Mouse (Mus musculus): Measurements from ENCODE around the gene Foxl1. TPM values are rescaled to one million over a fixed set of nuclear protein-coding genes. Genes with fewer than 3 reads are reported as not detected.

The Foxl1 gene
- polyA plus RNA-seq, 1 experiment from 2014 or later = 4.6 TPM

DNA sequence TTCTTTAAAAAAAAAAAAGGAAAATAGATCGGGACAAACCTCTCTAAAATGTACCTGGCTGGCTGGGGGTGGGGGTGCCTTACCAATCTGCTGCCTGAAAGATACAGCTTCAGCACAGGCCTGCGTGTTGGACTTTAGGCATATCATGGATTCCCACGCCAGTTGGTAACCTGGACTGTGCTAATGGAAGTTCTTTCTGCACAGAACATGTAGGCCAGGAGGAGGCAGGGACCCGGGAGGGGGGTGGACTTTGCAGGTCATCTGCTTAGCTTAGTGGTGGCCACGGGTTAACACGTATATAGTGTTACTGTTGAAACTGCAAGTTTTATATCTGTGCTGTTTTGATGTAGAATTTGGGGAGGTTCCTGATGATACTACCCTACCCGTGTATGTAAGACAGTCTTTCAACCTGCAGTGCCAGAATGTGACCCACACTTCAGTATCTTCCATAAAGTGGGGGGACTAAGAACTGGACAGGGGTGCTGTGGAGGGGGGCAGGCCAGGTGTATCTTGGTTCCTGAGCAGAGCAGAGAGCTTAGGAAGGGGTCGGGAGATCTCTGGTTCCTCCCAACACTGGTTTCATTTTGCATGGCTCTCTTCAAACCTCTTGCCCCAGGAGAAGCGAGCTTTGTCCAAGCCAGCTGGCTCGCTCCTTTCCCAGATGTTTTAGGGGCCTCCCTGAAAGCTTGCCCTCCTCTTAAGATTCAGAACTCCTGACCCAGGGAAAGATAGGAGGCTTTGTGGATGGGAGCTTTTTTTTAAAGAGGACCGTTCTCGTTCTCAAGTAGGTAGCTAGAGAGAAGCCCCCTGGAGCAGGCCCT, 7.9 kb upstream of the Foxl1 start:
- 3% methylated on average over 12 of the region's 12 CpGs for WGBS
- Histone ChIP-seq H3K4me1 (peaks cover 64% of the 10 kb centered on the region), H3K27ac (replicated peaks) (no peak overlapping the region), H3K27me3 (replicated peaks; ENCODE audit: low read depth, poor library complexity, severe bottlenecking) (peaks cover 100% of the 10 kb centered on the region), H3K9me3 (peaks cover 4% of the 10 kb centered on the region; the same call in 1 of the 2 replicates), H3K4me3 (peak overlapping the region; percentile 77), H3K36me3 (replicated peaks) (peaks cover 21% of the 10 kb centered on the region)
- DNase-seq (ENCODE audit: low spot score) = peak; percentile 37

DNA sequence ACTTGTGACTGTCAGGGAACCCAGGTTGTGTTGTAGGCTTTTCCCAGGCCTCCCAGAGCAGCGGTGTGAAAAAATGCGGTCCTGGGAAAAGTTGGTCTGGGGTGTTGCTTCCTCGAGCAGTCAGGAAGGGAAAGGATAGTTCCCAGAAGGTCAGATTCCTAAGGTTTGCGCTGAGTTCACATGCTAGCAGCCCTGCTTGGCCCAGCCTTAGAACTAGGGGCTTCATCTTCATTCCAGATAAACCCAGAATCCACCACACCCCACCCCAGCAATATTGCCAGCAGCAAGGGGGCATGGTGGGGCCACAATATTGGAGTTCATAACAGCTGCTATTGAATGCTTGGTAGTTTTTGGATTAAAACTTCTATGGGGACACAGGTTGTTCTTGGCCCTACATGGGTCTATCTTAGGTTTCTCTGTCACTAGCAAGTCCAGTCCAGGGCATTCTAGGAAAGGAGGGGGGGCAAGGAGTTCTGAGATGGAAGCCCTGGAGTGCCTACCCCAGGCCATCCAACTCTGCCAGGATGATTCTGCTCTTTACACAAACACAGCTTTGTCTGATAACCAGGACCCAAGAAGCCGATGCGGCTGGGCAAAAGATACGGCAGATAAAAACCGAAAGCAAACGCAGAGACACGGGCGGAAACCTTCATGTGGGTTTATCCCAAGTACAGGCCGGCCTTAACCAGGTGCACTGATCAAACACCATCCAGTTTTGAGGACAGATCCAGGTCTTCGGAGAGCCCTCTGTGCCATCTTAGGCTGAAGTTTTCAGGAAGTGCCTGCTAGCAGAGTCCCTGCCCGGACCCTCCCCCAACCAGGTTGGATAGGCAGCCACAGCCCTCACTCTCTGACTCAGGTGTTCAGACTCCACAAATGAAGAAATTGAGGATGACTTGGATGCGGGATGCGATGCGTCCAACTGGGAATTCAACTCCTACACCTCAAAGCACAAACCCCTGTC, 7.0 kb upstream of the Foxl1 start:
- Histone ChIP-seq H3K4me3 (peak overlapping the region; percentile 77), H3K4me1 (peaks cover 67% of the 10 kb centered on the region), H3K36me3 (replicated peaks) (peaks cover 21% of the 10 kb centered on the region), H3K9me3 (peaks cover 4% of the 10 kb centered on the region; the same call in 1 of the 2 replicates), H3K27ac (replicated peaks) (no peak overlapping the region), H3K27me3 (replicated peaks; ENCODE audit: low read depth, poor library complexity, severe bottlenecking) (peaks cover 100% of the 10 kb centered on the region)
- peak; percentile 30 for DNase-seq (ENCODE audit: low spot score)
- 6% methylated on average over 17 of the region's 17 CpGs for WGBS

DNA sequence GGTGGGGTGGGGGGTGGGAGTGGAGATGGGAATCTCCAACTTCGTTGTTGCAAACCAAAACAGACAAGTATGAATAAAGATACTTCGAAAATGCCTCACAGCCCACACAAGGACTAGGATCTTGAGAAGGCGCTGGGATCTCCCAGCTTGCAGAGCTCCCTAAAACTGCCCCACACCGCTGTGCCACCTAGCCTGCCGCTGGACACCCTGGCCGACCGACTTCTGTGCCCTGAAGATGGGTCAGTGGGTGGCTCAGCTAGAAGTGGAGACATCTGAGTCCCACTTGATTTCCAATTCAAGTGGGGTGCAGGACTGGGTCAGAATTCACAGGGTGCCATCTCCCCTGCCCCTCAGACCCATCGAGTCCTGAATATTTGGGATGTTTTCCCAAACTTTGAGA, 6.0 kb upstream of the Foxl1 start:
- Histone ChIP-seq H3K36me3 (replicated peaks) (peaks cover 21% of the 10 kb centered on the region), H3K4me3 (peak overlapping the region; percentile 77; the same call in 1 of the 2 replicates), H3K27ac (replicated peaks) (no peak overlapping the region), H3K4me1 (peaks cover 70% of the 10 kb centered on the region), H3K27me3 (replicated peaks; ENCODE audit: low read depth, poor library complexity, severe bottlenecking) (peaks cover 100% of the 10 kb centered on the region), H3K9me3 (peaks cover 4% of the 10 kb centered on the region; the same call in 1 of the 2 replicates)
- DNase-seq (ENCODE audit: low spot score) = no peak
- 10% methylated on average over 8 of the region's 8 CpGs for WGBS

GRCm38 (mm10) chr8:121122368-121122767, 5.4 kb upstream of the Foxl1 start:
- Histone ChIP-seq H3K27me3 (replicated peaks; ENCODE audit: low read depth, poor library complexity, severe bottlenecking) (peaks cover 100% of the 10 kb centered on the region), H3K27ac (replicated peaks) (no peak overlapping the region), H3K36me3 (replicated peaks) (peaks cover 21% of the 10 kb centered on the region), H3K9me3 (peaks cover 4% of the 10 kb centered on the region; the same call in 1 of the 2 replicates), H3K4me1 (peaks cover 70% of the 10 kb centered on the region), H3K4me3 (0 out of 2 replicates have a peak overlapping the region, but pooled peaks have one; percentile 77)
- no peak for DNase-seq (ENCODE audit: low spot score)
- WGBS = 9% methylated on average over 7 of the region's 7 CpGs

GRCm38 (mm10) chr8:121123113-121123512, 4.6 kb upstream of the Foxl1 start:
- peaks cover 69% of the 10 kb centered on the region for H3K4me1 ChIP-seq
- no peak for DNase-seq (ENCODE audit: low spot score)

DNA sequence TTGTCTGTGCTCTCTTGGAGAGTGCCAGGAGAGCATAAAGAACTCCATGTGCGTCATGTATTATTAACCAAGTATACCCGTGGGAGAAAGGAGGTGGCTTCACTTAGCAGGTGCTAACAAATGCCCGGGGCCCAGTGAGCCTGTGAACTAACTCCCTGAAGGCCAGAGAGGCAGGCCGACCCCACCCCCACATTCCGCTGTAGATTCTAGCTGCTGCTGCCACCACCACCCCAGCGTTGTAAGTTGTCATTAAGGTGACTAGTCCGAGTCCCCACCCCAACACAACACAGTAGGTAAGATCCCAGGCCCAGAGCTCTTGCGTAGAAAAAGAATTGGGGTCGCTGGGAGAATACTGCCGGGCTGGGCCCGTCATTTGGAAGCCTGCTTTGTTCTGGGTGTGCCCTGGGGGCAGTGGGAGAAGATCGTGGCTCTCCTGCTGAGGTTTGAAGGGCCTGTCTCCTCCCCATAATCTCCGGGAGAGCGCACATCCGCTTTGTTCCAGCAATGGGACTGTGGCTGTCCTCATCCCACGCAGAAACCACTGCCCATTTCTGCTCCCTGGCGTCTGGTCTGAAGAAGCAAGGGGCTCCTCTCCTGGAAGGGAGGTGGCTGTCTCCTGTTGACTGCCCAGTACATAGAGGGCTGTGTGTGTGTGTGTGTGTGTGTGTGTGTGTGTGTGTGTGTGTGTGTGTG, 3.0 kb upstream of the Foxl1 start:
- 3% methylated on average over 17 of the region's 17 CpGs for WGBS
- Histone ChIP-seq H3K4me3 (peak overlapping the region; percentile 52), H3K36me3 (replicated peaks) (peaks cover 21% of the 10 kb centered on the region), H3K9me3 (peaks cover 4% of the 10 kb centered on the region; the same call in 1 of the 2 replicates), H3K27ac (replicated peaks) (peak overlapping the region; percentile 64), H3K27me3 (replicated peaks; ENCODE audit: low read depth, poor library complexity, severe bottlenecking) (peaks cover 100% of the 10 kb centered on the region), H3K4me1 (peaks cover 77% of the 10 kb centered on the region)
- DNase-seq (ENCODE audit: low spot score) = no peak

More at GRCm38 (mm10) chr8:121123113-121123512, 4.6 kb upstream of the Foxl1 start:
- peaks cover 21% of the 10 kb centered on the region for H3K36me3 ChIP-seq (replicated peaks)
- WGBS = 34% methylated on average over 2 of the region's 2 CpGs
- H3K27ac ChIP-seq (replicated peaks) = no peak overlapping the region
- peaks cover 4% of the 10 kb centered on the region; the same call in 1 of the 2 replicates for H3K9me3 ChIP-seq
- H3K4me3 ChIP-seq = no peak overlapping the region
- peaks cover 100% of the 10 kb centered on the region for H3K27me3 ChIP-seq (replicated peaks; ENCODE audit: low read depth, poor library complexity, severe bottlenecking)

GRCm38 (mm10) chr8:121125311-121125876, 2.3 kb upstream of the Foxl1 start:
- whole genome bisulfite sequencing = under 1% methylated on average over 36 of the region's 36 CpGs
- peak overlapping the region; percentile 64 for H3K27ac ChIP-seq (replicated peaks)
- peaks cover 4% of the 10 kb centered on the region; the same call in 1 of the 2 replicates for H3K9me3 ChIP-seq
- peaks cover 100% of the 10 kb centered on the region for H3K27me3 ChIP-seq (replicated peaks; ENCODE audit: low read depth, poor library complexity, severe bottlenecking)
- H3K4me1 ChIP-seq = peaks cover 75% of the 10 kb centered on the region
- H3K4me3 ChIP-seq = peak overlapping the region; percentile 52
- peak; percentile 90 for DNase-seq (ENCODE audit: low spot score)
- peaks cover 21% of the 10 kb centered on the region for H3K36me3 ChIP-seq (replicated peaks)

GRCm38 (mm10) chr8:121126191-121126590, 1.5 kb upstream of the Foxl1 start:
- DNase-seq (ENCODE audit: low spot score) = no peak
- peaks cover 68% of the 10 kb centered on the region for H3K4me1 ChIP-seq
- H3K9me3 ChIP-seq = peaks cover 4% of the 10 kb centered on the region; the same call in 1 of the 2 replicates
- H3K4me3 ChIP-seq = peak overlapping the region; percentile 52
- H3K27ac ChIP-seq (replicated peaks) = no peak overlapping the region
- peaks cover 18% of the 10 kb centered on the region for H3K36me3 ChIP-seq (replicated peaks)
- 3% methylated on average over 6 of the region's 6 CpGs for WGBS
- H3K27me3 ChIP-seq (replicated peaks; ENCODE audit: low read depth, poor library complexity, severe bottlenecking) = peaks cover 100% of the 10 kb centered on the region

DNA sequence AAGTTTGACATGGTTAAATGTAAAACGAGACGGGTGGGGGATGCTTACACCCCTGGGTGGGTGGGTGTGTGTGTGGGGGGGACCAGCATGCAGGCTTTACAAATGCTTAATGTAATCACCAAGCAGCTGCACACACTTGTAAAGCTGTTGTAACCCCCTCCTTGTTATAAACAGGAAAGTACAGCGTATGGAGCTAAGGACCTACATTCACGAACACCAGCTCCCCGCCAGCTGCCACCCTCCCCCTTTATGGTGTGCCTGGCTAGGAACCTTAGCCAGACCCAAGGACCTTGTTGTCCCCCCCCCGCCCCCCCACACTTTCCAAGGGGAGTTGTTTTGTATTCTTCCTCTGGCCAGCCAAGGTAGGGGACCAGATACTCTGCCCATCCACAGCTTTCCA, 1.0 kb upstream of the Foxl1 start:
- Histone ChIP-seq H3K27ac (replicated peaks) (no peak overlapping the region), H3K36me3 (replicated peaks) (peaks cover 13% of the 10 kb centered on the region; the same call in 1 of the 2 replicates), H3K4me1 (peaks cover 63% of the 10 kb centered on the region), H3K4me3 (peak overlapping the region; percentile 52), H3K9me3 (peaks cover 4% of the 10 kb centered on the region; the same call in 1 of the 2 replicates), H3K27me3 (replicated peaks; ENCODE audit: low read depth, poor library complexity, severe bottlenecking) (peaks cover 99% of the 10 kb centered on the region)
- 6% methylated on average over 6 of the region's 6 CpGs for WGBS
- DNase-seq (ENCODE audit: low spot score) = peak; percentile 33

- no peak overlapping the region for H3K27ac ChIP-seq (replicated peaks)
- peaks cover 4% of the 10 kb centered on the region; the same call in 1 of the 2 replicates for H3K9me3 ChIP-seq
- peaks cover 60% of the 10 kb centered on the region for H3K4me1 ChIP-seq
- WGBS = 2% methylated on average over 11 of the region's 11 CpGs
- DNase-seq (ENCODE audit: low spot score) = peak; percentile 57
- peaks cover 99% of the 10 kb centered on the region for H3K27me3 ChIP-seq (replicated peaks; ENCODE audit: low read depth, poor library complexity, severe bottlenecking)
- peak overlapping the region; percentile 52; the same call in 1 of the 2 replicates for H3K4me3 ChIP-seq
- peaks cover 7% of the 10 kb centered on the region; the same call in 1 of the 2 replicates for H3K36me3 ChIP-seq (replicated peaks)
Measured at GRCm38 (mm10) chr8:121127291-121127701, 444 bp upstream of the Foxl1 start.

GRCm38 (mm10) chr8:121128531-121129264, 958 bp downstream of the Foxl1 start:
- peak; percentile 65 for DNase-seq (ENCODE audit: low spot score)
- peaks cover 4% of the 10 kb centered on the region; the same call in 1 of the 2 replicates for H3K9me3 ChIP-seq
- H3K27me3 ChIP-seq (replicated peaks; ENCODE audit: low read depth, poor library complexity, severe bottlenecking) = peaks cover 98% of the 10 kb centered on the region
- peaks cover 64% of the 10 kb centered on the region for H3K4me1 ChIP-seq
- 2% methylated on average over 55 of the region's 55 CpGs for WGBS
- peak overlapping the region; percentile 71 for H3K27ac ChIP-seq (replicated peaks)
- peak overlapping the region; percentile 51 for H3K4me3 ChIP-seq
- no peaks in the 10 kb centered on the region for H3K36me3 ChIP-seq (replicated peaks)

Measured in embryonic facial prominence, embryonic 10.5 days (tissue).